Mouse (Mus musculus) MEL (cell line): ENCODE measurements around the gene Prkag2. TPM values are rescaled to one million over a fixed set of nuclear protein-coding genes. Genes with fewer than 3 reads are reported as not detected.

ENCODE experiments used
- DNase-seq: peaks from one replicate; pipeline ENCODE4 v3.0.0; 2011; ENCODE audit warnings: low read depth, low spot score
- H3K27ac ChIP-seq: 2 replicates; pipeline ENCODE4 v1.5.1; 2012; ENCODE audit warnings: low read depth, mild to moderate bottlenecking, control low read depth, low read length, moderate library complexity; ENCODE audit not compliant: control insufficient read depth
- H3K27me3 ChIP-seq, 2 experiments: fragments of 150-350 bp in 1 of 2; sonication (generic) in 1 of 2; 2 replicates each; pipeline ENCODE4 v1.6.1; 2012; ENCODE audit warnings: low read length in 2 of 2, mild to moderate bottlenecking in 2 of 2, improper control_type of control experiment in 1 of 2, moderate library complexity in 1 of 2; ENCODE audit not compliant: insufficient read depth in 2 of 2, control insufficient read depth in 1 of 2
- H3K36me3 ChIP-seq, 2 experiments: 2 replicates each; pipeline ENCODE4 v1.6.1; 2012 to 2014; ENCODE audit warnings: low read length in 2 of 2, improper control_type of control experiment in 1 of 2, inconsistent platforms in 1 of 2, mild to moderate bottlenecking in 1 of 2; ENCODE audit not compliant: insufficient read depth in 2 of 2, control insufficient read depth in 1 of 2
- H3K4me1 ChIP-seq, 2 experiments: fragments of 150-350 bp in 1 of 2; sonication (generic) in 1 of 2; 2 replicates each; pipeline ENCODE4 v1.6.1; 2012; ENCODE audit warnings: low read length in 2 of 2, improper control_type of control experiment in 1 of 2, mild to moderate bottlenecking in 1 of 2; ENCODE audit not compliant: insufficient read depth in 2 of 2, control insufficient read depth in 1 of 2
- H3K4me3 ChIP-seq, 2 experiments: fragments of 150-350 bp in 1 of 2; sonication (generic) in 1 of 2; 2 replicates each; pipeline ENCODE4 v1.5.1; 2012; ENCODE audit warnings: low read depth in 2 of 2, low read length in 2 of 2, mild to moderate bottlenecking in 2 of 2, moderate library complexity in 2 of 2, control low read depth in 1 of 2, improper control_type of control experiment in 1 of 2; ENCODE audit not compliant: control insufficient read depth in 1 of 2, insufficient read depth in 1 of 2
- H3K79me2 ChIP-seq: 2 replicates; pipeline ENCODE4 v1.6.1; 2012; ENCODE audit warnings: mild to moderate bottlenecking, low read length, moderate library complexity; ENCODE audit not compliant: control insufficient read depth, poor library complexity, insufficient read depth
- H3K9ac ChIP-seq: 2 replicates; pipeline ENCODE4 v1.6.1; 2012; ENCODE audit warnings: low read depth, mild to moderate bottlenecking, control low read depth, low read length, moderate library complexity; ENCODE audit not compliant: control insufficient read depth, poor library complexity, severe bottlenecking
- H3K9me3 ChIP-seq: fragments of 150-350 bp; sonication (generic); replicated peaks from 2 replicates; pipeline ENCODE4 v1.6.1; 2012; ENCODE audit warnings: mild to moderate bottlenecking, low read length, improper control_type of control experiment, moderate library complexity; ENCODE audit not compliant: insufficient read depth
- BHLHE40 ChIP-seq: IDR thresholded peaks from 2 replicates; pipeline ENCODE4 v1.6.1; 2012; ENCODE audit warnings: low read depth, mild to moderate bottlenecking, inconsistent platforms, low read length, improper control_type of control experiment, borderline replicate concordance
- CHD1 ChIP-seq: IDR thresholded peaks from 2 replicates; pipeline ENCODE4 v1.6.1; 2012; ENCODE audit warnings: low read depth, mild to moderate bottlenecking, inconsistent platforms, low read length, improper control_type of control experiment
- CHD2 ChIP-seq: IDR thresholded peaks from 2 replicates; pipeline ENCODE4 v1.6.1; 2011; ENCODE audit warnings: low read length, improper control_type of control experiment
- CTCF ChIP-seq, 3 experiments: IDR thresholded peaks in 2 of 3; conservative IDR thresholded peaks in 1 of 3; 2 replicates each; pipeline ENCODE4 v1.5.1; 2011 to 2012; ENCODE audit warnings: low read length in 3 of 3, low read depth in 2 of 3, mild to moderate bottlenecking in 2 of 3, improper control_type of control experiment in 1 of 3, inconsistent platforms in 1 of 3, mixed read lengths in 1 of 3, moderate library complexity in 1 of 3; ENCODE audit not compliant: control insufficient read depth in 1 of 3, insufficient read depth in 1 of 3, poor library complexity in 1 of 3, severe bottlenecking in 1 of 3
- E2F4 ChIP-seq: IDR thresholded peaks from 2 replicates; pipeline ENCODE4 v1.6.1; 2011; ENCODE audit warnings: low read depth, low read length, improper control_type of control experiment, borderline replicate concordance
- ELF1 ChIP-seq: IDR thresholded peaks from 2 replicates; pipeline ENCODE4 v1.6.1; 2014; ENCODE audit warnings: low read depth, mild to moderate bottlenecking, inconsistent platforms, low read length, improper control_type of control experiment, moderate library complexity
- EP300 ChIP-seq, 2 experiments: IDR thresholded peaks; 2 replicates each; pipeline ENCODE4 v1.6.1; 2011; ENCODE audit warnings: improper control_type of control experiment in 2 of 2, low read length in 2 of 2, low read depth in 1 of 2, mild to moderate bottlenecking in 1 of 2
- ETS1 ChIP-seq: IDR thresholded peaks from 2 replicates; pipeline ENCODE4 v1.6.1; 2012; ENCODE audit warnings: low read depth, mild to moderate bottlenecking, inconsistent platforms, low read length, improper control_type of control experiment, moderate library complexity
- GABPA ChIP-seq: IDR thresholded peaks from 2 replicates; pipeline ENCODE4 v1.6.1; 2012; ENCODE audit warnings: low read depth, mild to moderate bottlenecking, inconsistent platforms, low read length, improper control_type of control experiment, moderate library complexity
- GATA1 ChIP-seq: IDR thresholded peaks from 2 replicates; pipeline ENCODE4 v1.6.1; 2011; ENCODE audit warnings: low read depth, low read length, improper control_type of control experiment
- HCFC1 ChIP-seq: IDR thresholded peaks from 2 replicates; pipeline ENCODE4 v1.6.1; 2012; ENCODE audit warnings: low read depth, mild to moderate bottlenecking, inconsistent platforms, low read length, improper control_type of control experiment, moderate library complexity
- JUND ChIP-seq: IDR thresholded peaks from 2 replicates; pipeline ENCODE4 v1.6.1; 2011; ENCODE audit warnings: low read depth, mild to moderate bottlenecking, improper control_type of control experiment, low read length
- KAT2A ChIP-seq: conservative IDR thresholded peaks from 2 replicates; pipeline ENCODE4 v1.6.1; 2012; ENCODE audit warnings: low read depth, low read length, improper control_type of control experiment, inconsistent platforms
- MAFK ChIP-seq: IDR thresholded peaks from 2 replicates; pipeline ENCODE4 v1.6.1; 2011; ENCODE audit warnings: low read depth, mild to moderate bottlenecking, low read length, improper control_type of control experiment, borderline replicate concordance
- MAZ ChIP-seq: IDR thresholded peaks from 2 replicates; pipeline ENCODE4 v1.6.1; 2012; ENCODE audit warnings: low read depth, mild to moderate bottlenecking, inconsistent platforms, low read length, improper control_type of control experiment
- MXI1 ChIP-seq: IDR thresholded peaks from 2 replicates; pipeline ENCODE4 v1.6.1; 2011; ENCODE audit warnings: mild to moderate bottlenecking, low read depth, low read length, improper control_type of control experiment
- MYB ChIP-seq: IDR thresholded peaks from 2 replicates; pipeline ENCODE4 v1.6.1; 2011; ENCODE audit warnings: mild to moderate bottlenecking, low read depth, low read length, improper control_type of control experiment
- MYC ChIP-seq: IDR thresholded peaks from 2 replicates; pipeline ENCODE4 v1.6.1; 2011; ENCODE audit warnings: low read depth, mild to moderate bottlenecking, low read length, improper control_type of control experiment, moderate library complexity
- NELFE ChIP-seq: IDR thresholded peaks from 2 replicates; pipeline ENCODE4 v1.6.1; 2011; ENCODE audit warnings: low read depth, low read length, improper control_type of control experiment
- NRF1 ChIP-seq: IDR thresholded peaks from 2 replicates; pipeline ENCODE4 v1.6.1; 2014; ENCODE audit warnings: low read depth, mild to moderate bottlenecking, inconsistent platforms, low read length, improper control_type of control experiment, moderate library complexity; ENCODE audit not compliant: poor library complexity, insufficient read depth, severe bottlenecking
- POLR2A ChIP-seq, 2 experiments: IDR thresholded peaks; 2 replicates each; pipeline ENCODE4 v1.6.1; 2011 to 2012; ENCODE audit warnings: low read length in 2 of 2, mild to moderate bottlenecking in 2 of 2, control low read depth in 1 of 2, improper control_type of control experiment in 1 of 2, low read depth in 1 of 2, moderate library complexity in 1 of 2; ENCODE audit not compliant: control insufficient read depth in 1 of 2, insufficient read depth in 1 of 2, poor library complexity in 1 of 2
- POLR2AphosphoS2 ChIP-seq: IDR thresholded peaks from 2 replicates; pipeline ENCODE4 v1.6.1; 2011; ENCODE audit warnings: low read length, improper control_type of control experiment
- POLR2AphosphoS5 ChIP-seq: IDR thresholded peaks from 2 replicates; pipeline ENCODE4 v1.6.1; 2012; ENCODE audit warnings: low read depth, borderline replicate concordance, mild to moderate bottlenecking, inconsistent platforms, low read length, moderate library complexity, mixed read lengths
- RAD21 ChIP-seq: IDR thresholded peaks from 2 replicates; pipeline ENCODE4 v1.6.1; 2011; ENCODE audit warnings: mild to moderate bottlenecking, low read depth, low read length, improper control_type of control experiment
- RCOR1 ChIP-seq: IDR thresholded peaks from 2 replicates; pipeline ENCODE4 v1.6.1; 2012; ENCODE audit warnings: low read depth, mild to moderate bottlenecking, inconsistent platforms, low read length, improper control_type of control experiment
- SIN3A ChIP-seq: IDR thresholded peaks from 2 replicates; pipeline ENCODE4 v1.6.1; 2012; ENCODE audit warnings: low read length, improper control_type of control experiment, inconsistent platforms
- SMC3 ChIP-seq: IDR thresholded peaks from 2 replicates; pipeline ENCODE4 v1.6.1; 2011; ENCODE audit warnings: low read depth, low read length, improper control_type of control experiment
- TAL1 ChIP-seq: IDR thresholded peaks from 2 replicates; pipeline ENCODE4 v1.6.1; 2012; ENCODE audit warnings: mild to moderate bottlenecking, inconsistent platforms, low read length, moderate library complexity, mixed read lengths
- TBP ChIP-seq: IDR thresholded peaks from 2 replicates; pipeline ENCODE4 v1.8.0; 2011; ENCODE audit warnings: low read depth, low read length, improper control_type of control experiment
- TCF12 ChIP-seq: IDR thresholded peaks from 2 replicates; pipeline ENCODE4 v1.6.1; 2014; ENCODE audit warnings: low read depth, mild to moderate bottlenecking, inconsistent platforms, low read length, improper control_type of control experiment, moderate library complexity
- UBTF ChIP-seq: IDR thresholded peaks from 2 replicates; pipeline ENCODE4 v1.6.1; 2012; ENCODE audit warnings: low read depth, mild to moderate bottlenecking, inconsistent platforms, low read length, improper control_type of control experiment, moderate library complexity, borderline replicate concordance; ENCODE audit not compliant: insufficient read depth
- USF1 ChIP-seq: IDR thresholded peaks from 2 replicates; pipeline ENCODE4 v1.6.1; 2014; ENCODE audit warnings: low read depth, mild to moderate bottlenecking, inconsistent platforms, low read length, improper control_type of control experiment, moderate library complexity
- USF2 ChIP-seq, 2 experiments: IDR thresholded peaks; 2 replicates each; pipeline ENCODE4 v1.6.1; 2011 to 2012; ENCODE audit warnings: improper control_type of control experiment in 2 of 2, low read length in 2 of 2, borderline replicate concordance in 1 of 2, inconsistent platforms in 1 of 2, low read depth in 1 of 2, mild to moderate bottlenecking in 1 of 2; ENCODE audit not compliant: insufficient read depth in 1 of 2
- ZKSCAN1 ChIP-seq: IDR thresholded peaks from 2 replicates; pipeline ENCODE4 v1.6.1; 2012; ENCODE audit warnings: low read depth, mild to moderate bottlenecking, inconsistent platforms, low read length, improper control_type of control experiment, moderate library complexity
- ZMIZ1 ChIP-seq: IDR thresholded peaks from 2 replicates; pipeline ENCODE4 v1.6.1; 2012; ENCODE audit warnings: low read depth, mild to moderate bottlenecking, inconsistent platforms, low read length, improper control_type of control experiment, moderate library complexity
- ZNF384 ChIP-seq: IDR thresholded peaks from 2 replicates; pipeline ENCODE4 v1.6.1; 2012; ENCODE audit warnings: low read depth, mild to moderate bottlenecking, inconsistent platforms, low read length, improper control_type of control experiment
- polyA plus RNA-seq, 2 experiments: library from polyadenylated mRNA; stranded (reverse) in 1 of 2; unstranded in 1 of 2; fragments of >175 nt in 1 of 2; fragments of >200 nt in 1 of 2; gene quantifications; 2 replicates each; pipeline versions ENCODE4 v1.2.1 to v1.2.4; 2012; ENCODE audit warnings: low replicate concordance in 2 of 2, low read depth in 1 of 2; ENCODE audit not compliant: insufficient read length in 2 of 2, insufficient read depth in 1 of 2, missing spikeins in 1 of 2
- total RNA-seq: library from RNA; depleted of rRNA; stranded (reverse); fragments of 300-350 nt; gene quantifications from 2 replicates; pipeline ENCODE4 v1.2.3, GENCODE M21; 2012

Prkag2 gene
- total and polyA plus RNA-seq, 3 experiments: 8.0 to 27.9 TPM; not detected in 1

GRCm38 (mm10) chr5:24871276-24871675 lies 229.2 kb downstream of the Prkag2 start:
- peak overlapping the region; percentile 36 to 61 for H3K4me3 ChIP-seq
- peak overlapping the region; percentile 29 for H3K9ac ChIP-seq
- no peaks in the 10 kb centered on the region for H3K27me3 ChIP-seq
- no peaks in the 10 kb centered on the region; the same call in 1 of the 2 replicates for H3K79me2 ChIP-seq
- peaks cover 9 to 13% of the 10 kb centered on the region in 2 experiments; a peak in 3 of 4 replicates for H3K4me1 ChIP-seq
- H3K27ac ChIP-seq: peak overlapping the region; percentile 52
- peaks cover 0 to 11% of the 10 kb centered on the region in 2 experiments; a peak in 2 of 4 replicates for H3K36me3 ChIP-seq
- no peaks in the 10 kb centered on the region for H3K9me3 ChIP-seq
- DNase-seq: peak; percentile 94
- TF ChIP-seq USF1 (no peak), MYC (no peak), TBP (peak; percentile 55; the same call in 1 of the 2 replicates), GABPA (no peak), KAT2A (no peak), ZMIZ1 (0 out of 2 replicates have a peak, but pooled peaks have one; percentile 23), JUND (0 out of 2 replicates have a peak, but pooled peaks have one; percentile 29), CHD1 (no peak), ELF1 (peak; percentile 75), UBTF (no peak), POLR2AphosphoS5 (no peak), CTCF (IDR thresholded peaks at IDR 0.05 in 2 of 3, conservative IDR thresholded peaks at IDR 0.05 in 1 of 3; ENCODE audit: control insufficient read depth in 1 of 3, insufficient read depth in 1 of 3, low read depth in 2 of 3, low read length in 3 of 3, poor library complexity in 1 of 3, severe bottlenecking in 1 of 3) (no peak), GATA1 (no peak), EP300 (IDR thresholded peaks at IDR 0.05; ENCODE audit: low read depth in 1 of 2, low read length in 2 of 2) (peak in 1 of 2 experiments; percentile 43; a peak in 2 of 4 replicates), USF2 (IDR thresholded peaks at IDR 0.05; ENCODE audit: borderline replicate concordance in 1 of 2, insufficient read depth in 1 of 2, low read depth in 1 of 2, low read length in 2 of 2) (no peak), MXI1 (peak; percentile 73; the same call in 1 of the 2 replicates), TCF12 (no peak), SMC3 (no peak), MAZ (no peak), ZNF384 (no peak), ETS1 (peak; percentile 40; the same call in 1 of the 2 replicates), RCOR1 (0 out of 2 replicates have a peak, but pooled peaks have one; percentile 36), BHLHE40 (no peak), POLR2A (IDR thresholded peaks at IDR 0.05; ENCODE audit: control insufficient read depth in 1 of 2, insufficient read depth in 1 of 2, low read depth in 1 of 2, low read length in 2 of 2, poor library complexity in 1 of 2) (peak; percentile 21 to 64; a peak in 3 of 4 replicates), NELFE (peak; percentile 52), CHD2 (no peak), MYB (no peak), MAFK (no peak), TAL1 (no peak), POLR2AphosphoS2 (0 out of 2 replicates have a peak, but pooled peaks have one; percentile 57), ZKSCAN1 (no peak), E2F4 (no peak), SIN3A (0 out of 2 replicates have a peak, but pooled peaks have one; percentile 42), RAD21 (no peak), HCFC1 (peak; percentile 55; the same call in 1 of the 2 replicates), NRF1 (peak; percentile 45; the same call in 1 of the 2 replicates)
